Comparison of ENCODE assay signal across 7 mouse cellular contexts in the genomic region with DNA sequence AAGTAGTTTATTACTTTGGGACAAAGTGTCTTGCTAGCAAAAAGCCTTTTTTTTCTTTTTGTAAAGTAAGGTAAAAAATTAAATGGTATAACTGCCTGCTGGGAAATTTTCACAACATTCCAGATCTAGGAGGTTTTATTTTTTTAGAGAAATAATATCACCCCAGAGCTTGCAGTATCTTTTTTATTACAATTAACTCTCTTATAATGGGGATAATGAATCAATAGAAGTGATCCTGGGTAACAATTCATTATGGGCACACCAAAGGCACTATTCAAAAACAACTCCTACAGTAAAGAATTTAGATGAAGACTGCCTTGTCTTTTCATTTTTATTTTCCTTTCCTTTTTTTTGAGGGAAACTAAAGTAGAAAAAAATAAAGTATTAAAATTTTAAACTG. TPM values are rescaled to one million over a fixed set of nuclear protein-coding genes. Genes with fewer than 3 reads are reported as not detected.
A peak's percentile ranks its signal among the peaks of the same experiment; 100 is the strongest.
DNase-seq lines count a peak whose midpoint lies in the region; ATAC-seq and TF ChIP-seq lines count a peak whose summit lies in the region.

No protein-coding gene starts in this region.

- TF ChIP-seq CTCF in intestine, postnatal 0 days (IDR thresholded peaks at IDR 0.05; ENCODE audit: low read depth) = no peak
- no peak for TF ChIP-seq CTCF in E14TG2a.4 (conservative IDR thresholded peaks at IDR 0.05; ENCODE audit: low read length)

- no peaks in the 10 kb centered on the region for H3K36me3 ChIP-seq in intestine, postnatal 0 days (ENCODE audit: control insufficient read depth, insufficient read depth)
- no peaks in the 10 kb centered on the region for H3K36me3 ChIP-seq in intestine, embryonic 16.5 days (ENCODE audit: control insufficient read depth, insufficient read depth, low read length)
- H3K36me3 ChIP-seq in E14TG2a.4 (ENCODE audit: insufficient read depth, low read length) (peaks cover 37% of the 10 kb centered on the region), macrophage (ENCODE audit: inconsistent target) (no peaks in the 10 kb centered on the region)
- H3K36me3 ChIP-seq in embryonic facial prominence, embryonic 13.5 days = peaks cover 13% of the 10 kb centered on the region; the same call in 1 of the 2 replicates

- H3K9ac ChIP-seq in intestine, postnatal 0 days (ENCODE audit: low read depth, low read length) = no peak overlapping the region
- H3K9ac ChIP-seq in intestine, embryonic 16.5 days (ENCODE audit: low read depth, low read length) = no peak overlapping the region
- no peak overlapping the region for H3K9ac ChIP-seq in embryonic facial prominence, embryonic 13.5 days

- peak overlapping the region; percentile 96; the same call in 1 of the 2 replicates for H3K4me3 ChIP-seq in intestine, postnatal 0 days (ENCODE audit: low read depth, low read length)
- H3K4me3 ChIP-seq in intestine, embryonic 16.5 days (ENCODE audit: low read length) = no peak overlapping the region
- peak overlapping the region; percentile 98 for H3K4me3 ChIP-seq in E14TG2a.4 (replicated peaks; ENCODE audit: low read length)
- no peak overlapping the region for H3K4me3 ChIP-seq in embryonic facial prominence, embryonic 13.5 days
- peak overlapping the region; percentile 69 for H3K4me3 ChIP-seq in macrophage (ENCODE audit: inconsistent target)

- no peaks in the 10 kb centered on the region for H3K27me3 ChIP-seq in intestine, postnatal 0 days (replicated peaks; ENCODE audit: control insufficient read depth, insufficient read depth, low read length)
- no peaks in the 10 kb centered on the region for H3K27me3 ChIP-seq in intestine, embryonic 16.5 days (replicated peaks; ENCODE audit: control insufficient read depth, insufficient read depth, low read length)
- no peaks in the 10 kb centered on the region for H3K27me3 ChIP-seq in E14TG2a.4 (ENCODE audit: insufficient read depth, low read length)
- H3K27me3 ChIP-seq in embryonic facial prominence, embryonic 13.5 days = no peaks in the 10 kb centered on the region

- H3K4me2 ChIP-seq in intestine, postnatal 0 days (replicated peaks; ENCODE audit: low read depth) = peak overlapping the region; percentile 65; the same call in 1 of the 2 replicates
- H3K4me2 ChIP-seq in intestine, embryonic 16.5 days (ENCODE audit: low read depth, low read length) = no peak overlapping the region
- peak overlapping the region; percentile 66 for H3K4me2 ChIP-seq in embryonic facial prominence, embryonic 13.5 days

- H3K4me1 ChIP-seq in intestine, postnatal 0 days (replicated peaks; ENCODE audit: control insufficient read depth, insufficient read depth, low read length) = no peaks in the 10 kb centered on the region; the same call in 1 of the 2 replicates
- no peaks in the 10 kb centered on the region; the same call in 1 of the 2 replicates for H3K4me1 ChIP-seq in intestine, embryonic 16.5 days (ENCODE audit: control insufficient read depth, insufficient read depth, low read length)
- H3K4me1 ChIP-seq in E14TG2a.4 (replicated peaks; ENCODE audit: low read depth, low read length) = peaks cover 60% of the 10 kb centered on the region
- peaks cover 18% of the 10 kb centered on the region for H3K4me1 ChIP-seq in embryonic facial prominence, embryonic 13.5 days

- no peak for DNase-seq in testis, postnatal 14 days (ENCODE audit: low spot score)
- no peak for DNase-seq in cerebellum, adult 9-11 months

- ATAC-seq in intestine, postnatal 0 days = no peak
- ATAC-seq in intestine, embryonic 16.5 days = no peak
- ATAC-seq in embryonic facial prominence, embryonic 13.5 days (ENCODE audit: insufficient number of reproducible peaks, insufficient read depth, low FRiP score, low TSS enrichment, low read depth) = no peak

- no peaks in the 10 kb centered on the region for H3K9me3 ChIP-seq in intestine, postnatal 0 days (ENCODE audit: control insufficient read depth)
- H3K9me3 ChIP-seq in intestine, embryonic 16.5 days (ENCODE audit: control insufficient read depth, low read length) = no peaks in the 10 kb centered on the region
- H3K9me3 ChIP-seq in E14TG2a.4 (ENCODE audit: low read length) = no peaks in the 10 kb centered on the region
- H3K9me3 ChIP-seq in embryonic facial prominence, embryonic 13.5 days = no peaks in the 10 kb centered on the region

- no peak overlapping the region for H3K27ac ChIP-seq in intestine, postnatal 0 days (ENCODE audit: low read depth, low read length)
- no peak overlapping the region for H3K27ac ChIP-seq in intestine, embryonic 16.5 days (ENCODE audit: low read length)
- no peak overlapping the region for H3K27ac ChIP-seq in embryonic facial prominence, embryonic 13.5 days
- peak overlapping the region; percentile 73 for H3K27ac ChIP-seq in macrophage

- H3K79me2 ChIP-seq in macrophage (ENCODE audit: inconsistent target) = peaks cover 61% of the 10 kb centered on the region

RNA-seq across cellular contexts. Expression of a gene that starts 2.0 kb away (rescaled TPM):
- polyA plus RNA-seq in intestine, postnatal 0 days (2015; fragmentation: Nextera tagmentation; extraction: Ambion mirVana) = 99.9 and 102 TPM in 2 replicates
- polyA plus RNA-seq in intestine, embryonic 16.5 days (2015; fragmentation: Nextera tagmentation; extraction: Ambion mirVana) = 32.3 and 39.5 TPM in 2 replicates
- 65.8 and 68.3 TPM in 2 replicates for polyA plus RNA-seq in embryonic facial prominence, embryonic 13.5 days (2015; fragmentation: Nextera tagmentation; extraction: Ambion mirVana)
- 100 to 1,000 TPM; 123 to 682 (median 202) TPM for total RNA-seq in macrophage (2018; cell fraction: chromatin; rRNA removed)
- total RNA-seq in macrophage (2018; cell fraction: cytosol; rRNA removed) = 100 to 1,000 TPM; 313 to 546 (median 408) TPM
- total RNA-seq in macrophage (2018; cell fraction: nucleus; rRNA removed) = 100 to 1,000 TPM; 217 to 519 (median 302) TPM
- polyA plus RNA-seq in macrophage (2018) = 420 to 900 TPM (median 594 TPM) in 3 replicates

Comparison
In these comparisons a context has a peak if more than half of its experiments do, and no peak if none do; other contexts are left out.
1. H3K4me3 ChIP-seq: peak in intestine, postnatal 0 days (single experiment), E14TG2a.4 (single experiment) and macrophage (single experiment); none in intestine, embryonic 16.5 days (single experiment) and embryonic facial prominence, embryonic 13.5 days (single experiment).